Mouse (Mus musculus): ENCODE measurements around the gene Fgfrl1. TPM values are rescaled to one million over a fixed set of nuclear protein-coding genes. Genes with fewer than 3 reads are reported as not detected.

Fgfrl1 gene
- polyA plus RNA-seq, 1 experiment: 26.0 TPM

GRCm38 (mm10) chr5:108703754-108704626, 11.8 kb downstream of the Fgfrl1 start:
- H3K27me3 ChIP-seq (ENCODE audit: control insufficient read depth, insufficient read depth, low read length): no peaks in the 10 kb centered on the region
- 95% methylated on average over 12 of the region's 12 CpGs for WGBS
- no peak overlapping the region for H3K27ac ChIP-seq (ENCODE audit: control insufficient read depth, insufficient read depth, low read length)
- H3K4me1 ChIP-seq (replicated peaks; ENCODE audit: control insufficient read depth, insufficient read depth, low read length): no peaks in the 10 kb centered on the region
- no peaks in the 10 kb centered on the region for H3K36me3 ChIP-seq (ENCODE audit: control insufficient read depth, insufficient read depth, low read length)
- TF ChIP-seq POLR2A (IDR thresholded peaks at IDR 0.05; ENCODE audit: control insufficient read depth, extremely low read depth, insufficient read depth, low read length, poor library complexity) (no peak), CTCF (IDR thresholded peaks at IDR 0.05; ENCODE audit: borderline replicate concordance, control insufficient read depth, extremely low read depth, insufficient read depth, low read length, poor library complexity) (no peak)
- H3K4me3 ChIP-seq (ENCODE audit: control insufficient read depth, insufficient read depth, low read length): no peak overlapping the region
- no peak for DNase-seq

- Histone ChIP-seq H3K27me3 (ENCODE audit: control insufficient read depth, insufficient read depth, low read length) (no peaks in the 10 kb centered on the region), H3K4me1 (replicated peaks; ENCODE audit: control insufficient read depth, insufficient read depth, low read length) (no peaks in the 10 kb centered on the region), H3K4me3 (ENCODE audit: control insufficient read depth, insufficient read depth, low read length) (no peak overlapping the region), H3K27ac (ENCODE audit: control insufficient read depth, insufficient read depth, low read length) (no peak overlapping the region), H3K36me3 (ENCODE audit: control insufficient read depth, insufficient read depth, low read length) (no peaks in the 10 kb centered on the region)
- 54% methylated on average over 2 of the region's 2 CpGs for WGBS
- DNase-seq: no peak
- no peak for TF ChIP-seq CTCF (IDR thresholded peaks at IDR 0.05; ENCODE audit: borderline replicate concordance, control insufficient read depth, extremely low read depth, insufficient read depth, low read length, poor library complexity)
- TF ChIP-seq POLR2A (IDR thresholded peaks at IDR 0.05; ENCODE audit: control insufficient read depth, extremely low read depth, insufficient read depth, low read length, poor library complexity): no peak
These were observed 15.6 kb downstream of the Fgfrl1 start for GRCm38 (mm10) chr5:108707758-108708157.

- Histone ChIP-seq H3K27ac (ENCODE audit: control insufficient read depth, insufficient read depth, low read length) (no peak overlapping the region), H3K4me1 (replicated peaks; ENCODE audit: control insufficient read depth, insufficient read depth, low read length) (no peaks in the 10 kb centered on the region), H3K27me3 (ENCODE audit: control insufficient read depth, insufficient read depth, low read length) (no peaks in the 10 kb centered on the region), H3K36me3 (ENCODE audit: control insufficient read depth, insufficient read depth, low read length) (no peaks in the 10 kb centered on the region), H3K4me3 (ENCODE audit: control insufficient read depth, insufficient read depth, low read length) (no peak overlapping the region)
- 100% methylated on average over 1 of the region's 1 CpGs for whole genome bisulfite sequencing
- no peak for DNase-seq
- TF ChIP-seq POLR2A (IDR thresholded peaks at IDR 0.05; ENCODE audit: control insufficient read depth, extremely low read depth, insufficient read depth, low read length, poor library complexity): no peak
- no peak for TF ChIP-seq CTCF (IDR thresholded peaks at IDR 0.05; ENCODE audit: borderline replicate concordance, control insufficient read depth, extremely low read depth, insufficient read depth, low read length, poor library complexity)
These were observed 16.2 kb downstream of the Fgfrl1 start for GRCm38 (mm10) chr5:108708419-108708818.

- Histone ChIP-seq H3K4me1 (replicated peaks; ENCODE audit: control insufficient read depth, insufficient read depth, low read length) (no peaks in the 10 kb centered on the region), H3K27ac (ENCODE audit: control insufficient read depth, insufficient read depth, low read length) (no peak overlapping the region), H3K36me3 (ENCODE audit: control insufficient read depth, insufficient read depth, low read length) (no peaks in the 10 kb centered on the region), H3K27me3 (ENCODE audit: control insufficient read depth, insufficient read depth, low read length) (no peaks in the 10 kb centered on the region), H3K4me3 (ENCODE audit: control insufficient read depth, insufficient read depth, low read length) (no peak overlapping the region)
- TF ChIP-seq CTCF (IDR thresholded peaks at IDR 0.05; ENCODE audit: borderline replicate concordance, control insufficient read depth, extremely low read depth, insufficient read depth, low read length, poor library complexity) (no peak), POLR2A (IDR thresholded peaks at IDR 0.05; ENCODE audit: control insufficient read depth, extremely low read depth, insufficient read depth, low read length, poor library complexity) (no peak)
- WGBS: 79% methylated on average over 6 of the region's 6 CpGs
- DNase-seq: no peak
These were observed 17.0 kb downstream of the Fgfrl1 start for GRCm38 (mm10) chr5:108708981-108709731.

GRCm38 (mm10) chr5:108711968-108712367, 19.8 kb downstream of the Fgfrl1 start:
- no peak for DNase-seq
- no peak for TF ChIP-seq POLR2A (IDR thresholded peaks at IDR 0.05; ENCODE audit: control insufficient read depth, extremely low read depth, insufficient read depth, low read length, poor library complexity)
- no peak for TF ChIP-seq CTCF (IDR thresholded peaks at IDR 0.05; ENCODE audit: borderline replicate concordance, control insufficient read depth, extremely low read depth, insufficient read depth, low read length, poor library complexity)
- H3K4me3 ChIP-seq (ENCODE audit: control insufficient read depth, insufficient read depth, low read length): no peak overlapping the region
- H3K4me1 ChIP-seq (replicated peaks; ENCODE audit: control insufficient read depth, insufficient read depth, low read length): no peaks in the 10 kb centered on the region
- 87% methylated on average over 6 of the region's 6 CpGs for WGBS
- H3K27ac ChIP-seq (ENCODE audit: control insufficient read depth, insufficient read depth, low read length): no peak overlapping the region
- H3K36me3 ChIP-seq (ENCODE audit: control insufficient read depth, insufficient read depth, low read length): no peaks in the 10 kb centered on the region
- H3K27me3 ChIP-seq (ENCODE audit: control insufficient read depth, insufficient read depth, low read length): no peaks in the 10 kb centered on the region

GRCm38 (mm10) chr5:108713096-108713495, 20.9 kb downstream of the Fgfrl1 start:
- TF ChIP-seq POLR2A (IDR thresholded peaks at IDR 0.05; ENCODE audit: control insufficient read depth, extremely low read depth, insufficient read depth, low read length, poor library complexity) (no peak), CTCF (IDR thresholded peaks at IDR 0.05; ENCODE audit: borderline replicate concordance, control insufficient read depth, extremely low read depth, insufficient read depth, low read length, poor library complexity) (no peak)
- no peak for DNase-seq
- Histone ChIP-seq H3K4me3 (ENCODE audit: control insufficient read depth, insufficient read depth, low read length) (no peak overlapping the region), H3K4me1 (replicated peaks; ENCODE audit: control insufficient read depth, insufficient read depth, low read length) (no peaks in the 10 kb centered on the region), H3K27ac (ENCODE audit: control insufficient read depth, insufficient read depth, low read length) (no peak overlapping the region), H3K27me3 (ENCODE audit: control insufficient read depth, insufficient read depth, low read length) (no peaks in the 10 kb centered on the region), H3K36me3 (ENCODE audit: control insufficient read depth, insufficient read depth, low read length) (no peaks in the 10 kb centered on the region)
- 91% methylated on average over 2 of the region's 2 CpGs for WGBS

Measured in thymus, adult 2 months (tissue).